Mouse (Mus musculus): ENCODE measurements around the gene Kat2b.
"Not testable (repeated sequence)": the region's sequence is repeated elsewhere in the genome, so short reads cannot be mapped to it uniquely, and the experiment has no call there.

Kat2b gene

GRCm38 (mm10) chr17:53596941-53597790 is 30.5 kb downstream of the Kat2b start:
- no peak for DNase-seq (ENCODE audit: low read depth, low spot score)

- no peak for DNase-seq (ENCODE audit: low read depth, low spot score)
These were observed 31.9 kb downstream of the Kat2b start for GRCm38 (mm10) chr17:53598571-53598970.

GRCm38 (mm10) chr17:53603236-53603635 is 36.6 kb downstream of the Kat2b start:
- DNase-seq (ENCODE audit: low read depth, low spot score) = not testable (repeated sequence)

DNA sequence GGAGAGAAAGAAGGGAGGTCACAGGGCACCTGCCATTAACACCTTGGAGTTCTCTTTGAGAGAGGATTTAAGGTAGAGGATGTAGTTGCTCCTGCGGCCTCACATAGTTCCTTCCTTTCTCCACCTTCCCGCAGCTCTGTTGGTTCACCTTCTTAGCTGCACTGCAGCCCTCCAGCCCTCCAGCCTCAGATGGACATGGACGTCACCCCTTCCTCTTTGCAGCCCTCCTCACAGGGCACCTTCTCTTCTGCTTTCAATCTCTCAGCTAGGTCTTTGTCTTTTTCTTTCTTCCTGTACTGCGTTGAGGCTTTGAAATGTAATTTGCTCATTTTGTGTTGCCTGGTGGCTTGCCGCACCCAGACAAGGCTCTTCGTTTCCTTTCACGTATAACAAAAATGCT is 39.4 kb downstream of the Kat2b start:
- not testable (repeated sequence) for DNase-seq (ENCODE audit: low read depth, low spot score)

DNA sequence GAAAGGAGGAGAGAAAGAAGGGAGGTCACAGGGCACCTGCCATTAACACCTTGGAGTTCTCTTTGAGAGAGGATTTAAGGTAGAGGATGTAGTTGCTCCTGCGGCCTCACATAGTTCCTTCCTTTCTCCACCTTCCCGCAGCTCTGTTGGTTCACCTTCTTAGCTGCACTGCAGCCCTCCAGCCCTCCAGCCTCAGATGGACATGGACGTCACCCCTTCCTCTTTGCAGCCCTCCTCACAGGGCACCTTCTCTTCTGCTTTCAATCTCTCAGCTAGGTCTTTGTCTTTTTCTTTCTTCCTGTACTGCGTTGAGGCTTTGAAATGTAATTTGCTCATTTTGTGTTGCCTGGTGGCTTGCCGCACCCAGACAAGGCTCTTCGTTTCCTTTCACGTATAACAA is 42.3 kb downstream of the Kat2b start:
- DNase-seq (ENCODE audit: low read depth, low spot score) = not testable (repeated sequence)

GRCm38 (mm10) chr17:53617295-53617957 is 50.8 kb downstream of the Kat2b start:
- DNase-seq (ENCODE audit: low read depth, low spot score) = no peak

- DNase-seq (ENCODE audit: low read depth, low spot score) = no peak
These were observed 51.7 kb downstream of the Kat2b start for GRCm38 (mm10) chr17:53618369-53618768.

GRCm38 (mm10) chr17:53619391-53619790 is 52.7 kb downstream of the Kat2b start:
- DNase-seq (ENCODE audit: low read depth, low spot score) = no peak

GRCm38 (mm10) chr17:53620611-53621010 is 54.0 kb downstream of the Kat2b start:
- no peak for DNase-seq (ENCODE audit: low read depth, low spot score)

GRCm38 (mm10) chr17:53622125-53622524 is 55.5 kb downstream of the Kat2b start:
- DNase-seq (ENCODE audit: low read depth, low spot score) = no peak

DNA sequence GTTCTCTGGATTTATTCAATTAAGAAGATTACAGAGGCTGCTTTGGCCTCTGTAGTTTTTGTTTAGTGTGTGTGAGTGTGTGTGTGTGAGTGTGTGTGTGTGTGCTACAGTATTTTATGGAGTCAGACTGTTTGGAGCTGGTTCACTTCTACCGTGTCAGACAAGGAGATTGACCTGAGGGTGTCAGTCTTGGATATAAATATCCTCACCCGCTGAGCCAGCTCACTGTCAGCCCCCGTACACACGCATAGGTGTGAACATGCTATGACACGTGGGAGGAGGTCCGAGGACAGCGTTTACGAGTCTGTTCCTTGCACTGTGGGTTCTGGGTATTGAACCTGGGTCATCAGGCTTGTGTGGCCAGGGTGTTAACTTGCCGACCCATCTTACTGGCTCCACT is 57.1 kb downstream of the Kat2b start:
- DNase-seq (ENCODE audit: low read depth, low spot score) = no peak

- DNase-seq (ENCODE audit: low read depth, low spot score) = no peak
These were observed 59.5 kb downstream of the Kat2b start for GRCm38 (mm10) chr17:53626160-53626559.

DNA sequence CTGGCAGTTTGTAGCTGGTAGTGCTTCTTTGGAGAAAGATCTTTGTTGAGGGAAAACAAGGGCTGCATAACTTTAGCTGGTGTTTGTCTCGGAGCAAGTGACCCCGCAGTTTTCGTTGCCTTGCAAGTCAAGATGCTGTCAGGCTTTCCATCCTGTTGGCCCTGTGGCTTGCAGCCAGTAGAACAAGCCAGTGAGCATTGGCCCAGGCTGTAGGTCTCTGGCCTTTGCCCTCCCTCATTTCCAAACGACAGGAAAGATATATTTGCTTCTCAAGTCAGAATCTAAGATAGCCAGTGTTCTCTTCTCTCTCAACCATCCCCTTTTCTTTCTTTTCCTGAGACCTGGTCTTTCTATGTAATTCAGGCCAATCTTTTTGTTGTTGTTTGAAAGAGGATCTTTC is 60.8 kb downstream of the Kat2b start:
- no peak for DNase-seq (ENCODE audit: low read depth, low spot score)

- no peak for DNase-seq (ENCODE audit: low read depth, low spot score)
These were observed 61.5 kb downstream of the Kat2b start for GRCm38 (mm10) chr17:53628131-53628530.

GRCm38 (mm10) chr17:53631344-53631743 is 64.7 kb downstream of the Kat2b start:
- no peak for DNase-seq (ENCODE audit: low read depth, low spot score)

- DNase-seq (ENCODE audit: low read depth, low spot score) = no peak
These were observed 76.7 kb downstream of the Kat2b start for GRCm38 (mm10) chr17:53643360-53643759.

DNA sequence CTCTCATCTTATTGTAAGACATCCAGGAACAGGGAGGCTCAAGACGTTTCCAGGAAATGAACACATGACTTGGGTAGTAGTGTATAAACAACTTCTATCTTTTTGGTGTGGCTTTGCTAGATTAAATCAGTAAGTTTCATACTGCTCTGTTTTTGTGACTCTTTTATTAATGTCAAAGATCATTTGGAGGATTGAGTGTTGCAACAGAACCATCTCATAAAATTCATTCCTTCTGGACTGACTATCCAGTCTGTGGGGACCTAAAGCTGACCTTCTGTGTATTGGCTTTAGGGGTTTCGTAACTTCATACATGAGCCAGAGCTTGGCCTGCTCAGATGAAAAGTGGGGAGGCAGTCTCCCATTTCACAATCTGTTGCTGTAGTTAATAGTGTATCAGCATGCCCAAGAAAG is 83.6 kb downstream of the Kat2b start:
- DNase-seq (ENCODE audit: low read depth, low spot score) = no peak

DNA sequence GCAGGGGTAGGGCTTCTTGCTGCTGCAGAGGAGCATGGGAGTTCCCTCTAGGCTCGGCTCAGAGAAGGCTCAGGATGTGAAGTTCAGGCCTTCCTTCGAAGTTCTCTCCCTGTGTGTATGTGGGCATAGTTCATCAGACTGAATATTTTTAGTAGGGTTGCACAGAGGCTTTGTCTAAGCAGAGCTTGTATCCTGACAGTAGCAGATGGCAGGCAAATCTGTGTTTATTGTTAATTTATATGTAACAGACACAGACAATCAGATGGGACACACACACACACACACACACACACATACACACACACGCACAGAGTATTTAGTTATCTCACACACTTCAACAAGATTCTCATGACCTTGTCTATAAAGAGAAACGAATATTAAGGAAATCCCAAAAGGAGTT is 87.9 kb downstream of the Kat2b start:
- DNase-seq (ENCODE audit: low read depth, low spot score) = no peak

DNA sequence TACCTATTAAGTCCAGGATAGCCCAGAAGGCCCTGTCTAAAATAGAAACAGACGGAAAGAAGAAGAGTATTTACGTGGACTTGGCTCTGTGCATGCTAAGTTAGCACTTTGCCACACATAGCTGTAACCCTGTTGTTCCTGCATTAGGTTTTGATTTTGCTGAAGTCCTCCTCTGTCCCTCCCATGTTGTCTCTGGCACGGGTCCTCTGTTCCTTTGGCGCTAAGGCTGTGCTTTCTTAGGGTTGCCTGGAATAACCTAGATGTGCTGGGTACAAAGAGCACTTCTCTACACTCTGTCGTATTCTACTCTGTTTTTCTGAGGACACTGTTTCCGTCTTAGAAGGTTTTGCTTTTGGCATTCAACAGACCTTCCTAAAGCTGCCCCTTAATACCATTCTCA is 88.4 kb downstream of the Kat2b start:
- DNase-seq (ENCODE audit: low read depth, low spot score) = no peak

GRCm38 (mm10) chr17:53655959-53656358 is 89.3 kb downstream of the Kat2b start:
- DNase-seq (ENCODE audit: low read depth, low spot score) = no peak

DNA sequence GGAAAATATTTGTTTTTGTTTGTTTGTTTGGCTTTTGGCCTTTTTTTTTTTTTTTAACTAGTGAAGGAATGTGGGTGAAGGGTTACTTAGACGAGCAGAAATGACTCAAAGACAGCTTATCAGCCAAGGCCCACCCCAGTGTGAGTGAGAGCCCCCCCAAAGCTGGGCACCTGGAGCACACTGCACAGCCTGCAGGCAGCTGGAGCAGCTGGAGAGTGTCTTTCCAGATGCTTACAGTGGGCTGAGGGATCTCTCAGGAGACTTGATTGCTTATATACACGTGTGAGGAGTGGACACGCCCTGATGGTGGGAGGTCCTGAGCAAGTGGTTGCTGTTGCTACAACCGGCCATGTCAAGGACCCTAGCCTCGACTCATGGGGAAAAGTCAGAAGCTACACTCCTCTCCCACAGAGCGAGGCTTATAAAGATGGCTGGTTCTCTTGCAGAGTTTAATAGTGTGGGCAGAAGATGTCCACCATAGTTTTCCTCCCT is 89.8 kb downstream of the Kat2b start:
- DNase-seq (ENCODE audit: low read depth, low spot score) = no peak

DNA sequence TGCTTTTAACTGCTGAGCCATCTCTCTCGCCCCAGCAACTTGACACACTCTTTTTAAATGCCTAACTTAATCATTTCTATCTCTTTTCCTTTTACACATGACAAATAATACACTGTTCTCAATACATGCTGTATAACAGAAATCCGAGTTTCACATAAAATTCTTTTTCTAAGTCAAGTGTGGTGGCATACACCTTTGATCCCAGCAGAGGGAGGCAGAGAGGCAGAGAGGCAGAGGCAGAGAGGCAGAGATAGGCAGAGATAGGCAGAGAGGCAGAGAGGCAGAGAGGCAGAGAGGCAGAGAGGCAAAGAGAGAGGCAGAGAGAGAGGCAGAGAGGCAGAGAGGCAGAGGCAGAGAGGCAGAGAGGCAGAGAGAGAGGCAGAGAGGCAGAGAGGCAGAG is 90.7 kb downstream of the Kat2b start:
- not testable (repeated sequence) for DNase-seq (ENCODE audit: low read depth, low spot score)

- no peak for DNase-seq (ENCODE audit: low read depth, low spot score)
These were observed 92.0 kb downstream of the Kat2b start for GRCm38 (mm10) chr17:53658668-53659067.

Data from WW6 (cell line).